In the genomic region with DNA sequence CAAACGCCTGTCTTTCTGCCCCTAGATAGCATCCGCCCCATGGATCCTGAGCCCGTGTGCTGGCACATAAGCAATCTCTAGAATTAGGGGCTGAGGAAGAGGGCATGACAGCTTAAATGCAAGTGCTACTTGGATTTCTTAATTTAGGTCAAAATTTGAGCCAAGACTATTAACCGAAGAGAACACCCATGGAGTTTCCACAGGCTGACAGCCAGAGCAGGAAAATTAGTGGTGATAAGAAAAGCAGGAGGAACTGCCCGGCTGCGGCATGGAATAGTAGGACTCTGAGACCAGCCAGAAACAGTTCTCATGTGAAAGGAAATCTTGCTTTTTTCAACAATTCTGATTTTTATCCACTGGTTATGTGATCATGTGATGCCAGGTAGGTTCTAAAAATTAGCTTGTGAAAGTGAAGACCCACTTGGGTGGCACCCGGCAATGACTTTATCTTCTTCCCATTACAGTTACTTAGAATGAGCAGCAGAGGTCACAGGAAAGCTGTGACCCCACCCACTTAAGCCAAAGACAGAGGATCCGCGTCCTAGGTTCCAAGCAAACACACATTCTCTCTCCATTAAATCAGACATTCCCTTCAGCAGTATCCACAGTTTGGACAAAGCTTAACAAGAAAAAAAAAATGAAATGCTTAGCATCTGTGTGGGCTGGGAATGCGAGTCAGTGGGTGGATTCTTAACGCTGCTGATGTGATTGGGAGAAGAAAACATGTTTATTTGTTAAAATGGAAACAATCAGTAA, we compare ENCODE assay signal across 9 mouse cellular contexts.
DNase-seq lines count a peak whose midpoint lies in the region; ATAC-seq and TF ChIP-seq lines count a peak whose summit lies in the region.
"Had no signal": no experiment of that assay in that cellular context is flagged by ENCODE, and none has a peak within 500 bp of the region (broad histone marks: within the 10 kb centered on the region; RNA-seq: fewer than 3 reads in every experiment).

No protein-coding gene starts in this region.

- H3K4me2 ChIP-seq in forebrain, postnatal 0 days (ENCODE audit: low read depth), result peak overlapping the region; percentile 17
- H3K4me2 ChIP-seq in forebrain, embryonic 13.5 days, result no peak overlapping the region
- H3K4me2 ChIP-seq in intestine, embryonic 16.5 days (ENCODE audit: low read depth, low read length), result no peak overlapping the region
- H3K4me2 ChIP-seq: midbrain, embryonic 12.5 days had no signal

- no peak overlapping the region; the same call in 1 of the 2 replicates for H3K27ac ChIP-seq in forebrain, postnatal 0 days (ENCODE audit: low read depth, low read length)
- no peak overlapping the region for H3K27ac ChIP-seq in forebrain, embryonic 13.5 days
- H3K27ac ChIP-seq in intestine, embryonic 16.5 days (ENCODE audit: low read length), result peak overlapping the region; percentile 53
- H3K27ac ChIP-seq: midbrain, embryonic 12.5 days had no signal

- no peak for TF ChIP-seq CTCF in forebrain, postnatal 0 days (IDR thresholded peaks at IDR 0.05; ENCODE audit: low read depth)

- DNase-seq in forebrain, postnatal 0 days, result peak; percentile 3
- DNase-seq in urinary bladder, postnatal 14 days (ENCODE audit: low spot score), result peak; percentile 38
- DNase-seq in urinary bladder, postnatal 10 days (ENCODE audit: low spot score), result no peak
- DNase-seq in right cerebral cortex, postnatal 36 days (ENCODE audit: low spot score in 2 of 2), result no peak
- DNase-seq in adrenal gland, adult 18-20 months (ENCODE audit: low spot score in 2 of 2), result no peak

- no peak overlapping the region for H3K9ac ChIP-seq in forebrain, postnatal 0 days
- no peak overlapping the region for H3K9ac ChIP-seq in forebrain, embryonic 13.5 days
- no peak overlapping the region for H3K9ac ChIP-seq in intestine, embryonic 16.5 days (ENCODE audit: low read depth, low read length)
- H3K9ac ChIP-seq: midbrain, embryonic 12.5 days had no signal

- no peaks in the 10 kb centered on the region for H3K27me3 ChIP-seq in forebrain, postnatal 0 days (ENCODE audit: insufficient read depth, low read length)
- no peaks in the 10 kb centered on the region for H3K27me3 ChIP-seq in forebrain, embryonic 13.5 days
- H3K27me3 ChIP-seq in intestine, embryonic 16.5 days (replicated peaks; ENCODE audit: control insufficient read depth, insufficient read depth, low read length), result no peaks in the 10 kb centered on the region
- H3K27me3 ChIP-seq: midbrain, embryonic 12.5 days had no signal

- peaks cover 8% of the 10 kb centered on the region for H3K36me3 ChIP-seq in forebrain, postnatal 0 days (ENCODE audit: insufficient read depth)
- peaks cover 11% of the 10 kb centered on the region for H3K36me3 ChIP-seq in forebrain, embryonic 13.5 days (ENCODE audit: poor library complexity, severe bottlenecking)
- H3K36me3 ChIP-seq in intestine, embryonic 16.5 days (ENCODE audit: control insufficient read depth, insufficient read depth, low read length), result peaks cover 3% of the 10 kb centered on the region; the same call in 1 of the 2 replicates

- peaks cover 9% of the 10 kb centered on the region; the same call in 1 of the 2 replicates for H3K4me1 ChIP-seq in forebrain, postnatal 0 days (ENCODE audit: insufficient read depth)
- H3K4me1 ChIP-seq in forebrain, embryonic 13.5 days, result peaks cover 7% of the 10 kb centered on the region; the same call in 1 of the 2 replicates
- H3K4me1 ChIP-seq in intestine, embryonic 16.5 days (ENCODE audit: control insufficient read depth, insufficient read depth, low read length), result peaks cover 11% of the 10 kb centered on the region
- H3K4me1 ChIP-seq: midbrain, embryonic 12.5 days had no signal

- no peak overlapping the region for H3K4me3 ChIP-seq in forebrain, postnatal 0 days (ENCODE audit: low read depth, low read length)
- H3K4me3 ChIP-seq in forebrain, embryonic 13.5 days, result no peak overlapping the region
- H3K4me3 ChIP-seq in intestine, embryonic 16.5 days (ENCODE audit: low read length), result no peak overlapping the region
- H3K4me3 ChIP-seq: midbrain, embryonic 12.5 days had no signal

- H3K9me3 ChIP-seq in forebrain, postnatal 0 days (ENCODE audit: low read length), result no peaks in the 10 kb centered on the region
- no peaks in the 10 kb centered on the region for H3K9me3 ChIP-seq in forebrain, embryonic 13.5 days (replicated peaks)
- no peaks in the 10 kb centered on the region for H3K9me3 ChIP-seq in intestine, embryonic 16.5 days (ENCODE audit: control insufficient read depth, low read length)
- H3K9me3 ChIP-seq: midbrain, embryonic 12.5 days had no signal

- WGBS in forebrain, postnatal 0 days, result 53% methylated on average over 11 of the region's 11 CpGs
- WGBS in forebrain, embryonic 13.5 days, result 79% methylated on average over 11 of the region's 11 CpGs
- WGBS in intestine, embryonic 16.5 days, result 45% methylated on average over 11 of the region's 11 CpGs

- ATAC-seq in forebrain, postnatal 0 days, result peak; percentile 34
- no peak for ATAC-seq in forebrain, embryonic 13.5 days
- peak; percentile 56; the same call in 1 of the 2 replicates for ATAC-seq in intestine, embryonic 16.5 days
- ATAC-seq in CD4-positive, CD25-positive, alpha-beta regulatory T cell, adult 4 months, result no peak

Comparison
In these comparisons a context has a peak if more than half of its experiments do, and no peak if none do; other contexts are left out.
1. ATAC-seq: peak in forebrain, postnatal 0 days (single experiment) and intestine, embryonic 16.5 days (single experiment); none in forebrain, embryonic 13.5 days (single experiment) and CD4-positive, CD25-positive, alpha-beta regulatory T cell, adult 4 months (single experiment).
2. DNase-seq: peak in forebrain, postnatal 0 days (single experiment) and urinary bladder, postnatal 14 days (single experiment); none in urinary bladder, postnatal 10 days (single experiment), right cerebral cortex, postnatal 36 days (0 of 2) and adrenal gland, adult 18-20 months (0 of 2).